Mouse (Mus musculus) forebrain, embryonic 14.5 days (tissue): ENCODE data around the gene Muc2. TPM values are rescaled to one million over a fixed set of nuclear protein-coding genes. Genes with fewer than 3 reads are reported as not detected.

Experiments
- ATAC-seq: fragments of 200-750 bp; cut with Nextera tagmentation; 2 replicates; pipeline ENCODE4 v1.8.0; 2017; ENCODE audit warnings: mild to moderate bottlenecking, moderate library complexity
- DNase-seq: peaks from one replicate; pipeline ENCODE4 v3.0.0-alpha.2; 2015; ENCODE audit warnings: low spot score
- H3K27ac ChIP-seq: fragments of 300-500 bp; sonication (generic); 2 replicates; pipeline ENCODE4 v1.5.1; 2014; ENCODE audit warnings: low read depth, mild to moderate bottlenecking, control low read depth, low read length, moderate library complexity
- H3K27me3 ChIP-seq: fragments of 300-500 bp; sonication (generic); replicated peaks from 2 replicates; pipeline ENCODE4 v1.6.1; 2014; ENCODE audit warnings: low read length, control low read depth, mixed read lengths; ENCODE audit not compliant: control insufficient read depth, insufficient read depth
- H3K36me3 ChIP-seq: fragments of 300-500 bp; sonication (generic); 2 replicates; pipeline ENCODE4 v1.6.1; 2014; ENCODE audit warnings: low read length, control low read depth; ENCODE audit not compliant: control insufficient read depth, insufficient read depth
- H3K4me1 ChIP-seq: fragments of 300-500 bp; sonication (generic); 2 replicates; pipeline ENCODE4 v1.6.1; 2014; ENCODE audit warnings: antibody characterized with exemption, low read length, control low read depth; ENCODE audit not compliant: control insufficient read depth, insufficient read depth
- H3K4me2 ChIP-seq: fragments of 300-500 bp; sonication (generic); 2 replicates; pipeline ENCODE4 v1.6.1; 2014; ENCODE audit warnings: mild to moderate bottlenecking, control low read depth, low read length
- H3K4me3 ChIP-seq: fragments of 300-500 bp; sonication (generic); 2 replicates; pipeline ENCODE4 v1.5.1; 2014; ENCODE audit warnings: low read depth, low read length, control low read depth
- H3K9ac ChIP-seq: fragments of 300-500 bp; sonication (generic); 2 replicates; pipeline ENCODE4 v1.6.1; 2014; ENCODE audit warnings: mild to moderate bottlenecking, low read length, control low read depth, moderate library complexity
- H3K9me3 ChIP-seq: fragments of 300-500 bp; sonication (generic); replicated peaks from 2 replicates; pipeline ENCODE4 v1.6.1; 2016; ENCODE audit warnings: low read length, control low read depth, mixed read lengths; ENCODE audit not compliant: control insufficient read depth
- WGBS: fragments of 180-500 bp; shearing (Covaris S2); extraction: QIAGEN DNeasy Blood & Tissue Kit; methylation state at CpG from one replicate; pipeline ENCODE4 v1.1.7; 2014; 5-methylcytosine and 5-hydroxymethylcytosine counted together
- polyA plus RNA-seq: library from polyadenylated mRNA; unstranded; fragments of >200 nt; fragmentation: Nextera tagmentation; extraction: Ambion mirVana; gene quantifications from 2 replicates; pipeline ENCODE4 v1.2.1, GENCODE M21; 2014

The Muc2 gene
- polyA plus RNA-seq, 1 experiment from 2014 or later, result not detected

DNA sequence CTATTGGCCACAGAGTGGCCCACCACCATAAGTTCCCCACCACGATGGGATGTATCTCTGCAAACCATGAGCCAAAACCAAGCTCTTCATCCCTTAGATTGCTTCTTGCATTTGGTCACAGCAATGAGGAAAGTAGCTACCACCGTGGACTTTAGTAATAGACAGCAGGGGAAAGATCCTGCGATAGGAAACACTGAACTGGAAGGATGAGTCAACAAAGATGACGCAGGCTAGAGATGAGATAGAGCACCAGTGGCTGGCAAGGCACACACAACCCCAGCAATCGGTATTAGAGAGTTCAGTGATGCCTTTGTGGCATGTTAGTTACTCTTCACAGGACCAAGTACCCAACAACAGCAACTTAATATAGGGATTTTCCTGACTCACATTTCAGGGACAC, 86.1 kb downstream of the Muc2 start:
- Histone ChIP-seq H3K4me1 (peaks cover 3% of the 10 kb centered on the region; the same call in 1 of the 2 replicates), H3K4me2 (no peak overlapping the region), H3K36me3 (no peaks in the 10 kb centered on the region), H3K4me3 (no peak overlapping the region), H3K9ac (no peak overlapping the region), H3K27ac (no peak overlapping the region), H3K27me3 (no peaks in the 10 kb centered on the region), H3K9me3 (no peaks in the 10 kb centered on the region)
- ATAC-seq, result no peak
- no peak for DNase-seq
- 92% methylated on average over 5 of the region's 5 CpGs for WGBS

DNA sequence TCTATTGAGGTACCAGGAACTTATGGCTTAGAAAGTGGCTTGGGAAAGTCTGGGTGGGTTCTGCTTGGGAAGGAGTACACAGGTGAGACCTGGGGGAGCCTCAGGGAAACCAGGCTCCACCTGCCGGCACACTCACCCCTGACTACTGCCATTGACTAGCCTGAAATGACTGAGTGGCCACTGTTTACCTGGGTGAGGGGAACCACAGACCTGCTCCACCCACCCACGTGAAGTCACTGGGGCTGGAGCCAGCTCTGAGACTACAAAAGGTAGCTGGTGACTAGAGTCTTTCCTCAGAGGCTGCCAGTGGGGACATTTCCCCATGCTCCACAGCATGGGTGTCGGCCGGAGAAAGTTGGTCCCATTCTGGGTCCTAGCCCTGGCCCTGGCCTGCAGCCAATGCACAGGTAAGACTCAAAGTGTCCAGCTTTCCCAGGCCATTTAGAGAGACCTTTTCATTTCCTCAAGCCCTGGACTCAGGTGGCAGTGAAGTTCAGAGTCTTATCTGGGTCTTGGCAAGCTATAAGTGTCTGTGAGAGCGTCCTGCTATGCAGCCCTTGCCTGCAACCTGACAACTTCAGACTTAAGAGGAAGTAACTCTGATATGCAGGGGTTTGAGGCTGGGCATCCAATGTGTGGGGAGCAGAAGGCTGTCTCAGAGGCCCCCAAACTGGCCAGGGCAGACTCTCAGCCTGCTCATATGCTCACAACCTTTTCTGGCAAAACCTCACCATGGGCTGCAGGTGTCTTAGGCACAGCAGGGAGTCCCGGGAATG, 98.7 kb downstream of the Muc2 start, which contains the start of gene Muc5ac:
Gene Muc5ac, plus strand, starts transcription at position 296 of the 776 bp plus-strand sequence.
- Histone ChIP-seq H3K4me1 (no peaks in the 10 kb centered on the region), H3K27ac (no peak within 1 kb of the TSS)
- ATAC-seq, result no peak

DNA sequence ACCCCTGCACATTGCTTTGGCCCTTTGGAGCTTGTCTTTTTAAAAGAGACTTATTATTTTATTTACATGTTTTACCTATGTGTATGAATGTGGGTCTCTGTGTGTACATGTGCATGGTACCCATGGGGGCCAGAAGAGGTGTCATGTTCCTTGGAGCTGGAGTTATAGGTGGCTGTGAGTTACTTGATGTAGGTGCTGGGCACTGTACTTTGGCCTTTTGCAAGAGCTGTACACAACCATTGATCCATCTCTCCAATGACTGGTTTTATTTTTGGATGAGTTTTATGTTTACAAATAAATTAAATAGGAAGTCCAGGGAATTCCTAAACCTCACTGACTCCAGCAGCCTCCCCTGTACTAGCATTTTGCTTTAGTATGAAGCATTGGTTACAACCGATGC, 104.1 kb downstream of the Muc2 start:
- H3K4me3 ChIP-seq, result no peak overlapping the region
- no peaks in the 10 kb centered on the region for H3K27me3 ChIP-seq
- H3K4me1 ChIP-seq, result no peaks in the 10 kb centered on the region
- H3K9me3 ChIP-seq, result no peaks in the 10 kb centered on the region
- no peaks in the 10 kb centered on the region for H3K36me3 ChIP-seq
- WGBS, result 94% methylated on average over 1 of the region's 1 CpGs
- ATAC-seq (no peak), DNase-seq (no peak)
- H3K27ac ChIP-seq, result no peak overlapping the region
- no peak overlapping the region for H3K4me2 ChIP-seq
- H3K9ac ChIP-seq, result no peak overlapping the region

More for the DNA sequence above, 98.7 kb downstream of the Muc2 start, which contains the start of gene Muc5ac:
- Histone ChIP-seq H3K9ac (no peak within 1 kb of the TSS), H3K4me3 (no peak within 1 kb of the TSS), H3K9me3 (no peaks in the 10 kb centered on the region), H3K27me3 (no peaks in the 10 kb centered on the region), H3K36me3 (no peaks in the 10 kb centered on the region), H3K4me2 (no peak within 1 kb of the TSS)
- 87% methylated on average over 6 of the region's 6 CpGs for WGBS
- DNase-seq, result no peak

DNA sequence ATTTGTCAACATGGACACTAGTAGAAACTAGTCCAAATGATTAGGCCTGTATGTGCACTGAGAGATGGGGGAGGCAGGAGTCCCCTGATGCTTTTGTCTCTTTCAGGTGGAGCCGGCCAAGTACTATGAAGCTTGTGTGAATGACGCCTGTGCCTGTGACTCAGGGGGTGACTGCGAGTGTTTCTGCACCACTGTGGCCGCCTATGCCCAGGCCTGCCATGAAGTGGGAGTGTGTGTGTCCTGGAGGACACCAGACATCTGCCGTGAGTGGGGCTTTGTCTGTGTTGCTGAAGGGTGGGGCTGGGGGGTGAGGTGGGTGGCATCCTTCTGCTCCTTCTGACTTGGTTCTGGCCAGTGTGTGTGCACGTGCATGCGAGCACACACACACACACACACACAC, 113.1 kb downstream of the Muc2 start:
- DNase-seq (no peak), ATAC-seq (no peak)
- no peaks in the 10 kb centered on the region for H3K27me3 ChIP-seq
- H3K36me3 ChIP-seq, result no peaks in the 10 kb centered on the region
- no peak overlapping the region for H3K4me2 ChIP-seq
- 84% methylated on average over 7 of the region's 7 CpGs for WGBS
- no peaks in the 10 kb centered on the region for H3K9me3 ChIP-seq
- no peak overlapping the region for H3K27ac ChIP-seq
- no peaks in the 10 kb centered on the region for H3K4me1 ChIP-seq
- no peak overlapping the region for H3K9ac ChIP-seq
- no peak overlapping the region for H3K4me3 ChIP-seq

Other genes starting within 250 kb of the Muc2 start
- gene Pidd1, start 246.3 kb upstream of the Muc2 start, polyA plus RNA-seq, result 5.4 and 5.6 TPM in 2 replicates
- gene Rplp2, start 243.0 kb upstream of the Muc2 start, polyA plus RNA-seq, result 740 and 845 TPM in 2 replicates
- 16.3 and 20.5 TPM in 2 replicates for gene Pnpla2, start 235.1 kb upstream of the Muc2 start, polyA plus RNA-seq
- gene Cracr2b, start 229.2 kb upstream of the Muc2 start, polyA plus RNA-seq, result 3.0 and 4.3 TPM in 2 replicates
- gene Cd151, start 222.9 kb upstream of the Muc2 start, polyA plus RNA-seq, result 56.8 and 60.4 TPM in 2 replicates
- gene Polr2l, start 215.2 kb upstream of the Muc2 start, polyA plus RNA-seq, result 72.2 and 79.3 TPM in 2 replicates
- gene Tspan4, start 215.1 kb upstream of the Muc2 start, polyA plus RNA-seq, result 29.9 and 30.9 TPM in 2 replicates
- gene Chid1, start 150.5 kb upstream of the Muc2 start, polyA plus RNA-seq, result 32.7 and 37.1 TPM in 2 replicates
- 72.4 and 83.6 TPM in 2 replicates for gene Ap2a2, start 128.2 kb upstream of the Muc2 start, polyA plus RNA-seq
- 0.09 and 0.16 TPM in 2 replicates for gene Muc6, start 35.0 kb upstream of the Muc2 start, polyA plus RNA-seq
- not detected in 2 replicates for gene Muc5ac, start 98.6 kb downstream of the Muc2 start, polyA plus RNA-seq
- gene Muc5b, start 148.7 kb downstream of the Muc2 start, polyA plus RNA-seq, result 0.01 TPM in 1 of 2 replicates, not detected in the other
- 74.0 and 87.3 TPM in 2 replicates for gene Tollip, start 228.2 kb downstream of the Muc2 start, polyA plus RNA-seq